ENCODE assay signal across 8 mouse cellular contexts in genomic region chr10:66909905-66910681, GRCm38 (mm10).
A peak's percentile ranks its signal among the peaks of the same experiment; 100 is the strongest.
DNase-seq lines count a peak whose midpoint lies in the region; ATAC-seq and TF ChIP-seq lines count a peak whose summit lies in the region.
"Had no signal": no experiment of that assay in that cellular context is flagged by ENCODE, and none has a peak within 500 bp of the region (broad histone marks: within the 10 kb centered on the region; RNA-seq: fewer than 3 reads in every experiment).

No protein-coding gene starts in this region.

- H3K79me2 ChIP-seq in liver, adult 2 months (ENCODE audit: control insufficient read depth, insufficient read depth, low read length): no peaks in the 10 kb centered on the region

- no peak overlapping the region for H3K4me3 ChIP-seq in liver, adult 2 months (ENCODE audit: insufficient read depth, low read depth, low read length)
- peak overlapping the region; percentile 24 for H3K4me3 ChIP-seq in heart, embryonic 13.5 days
- H3K4me3 ChIP-seq in kidney, embryonic 15.5 days (replicated peaks): 0 out of 2 replicates have a peak overlapping the region, but pooled peaks have one; percentile 0
- H3K4me3 ChIP-seq in forebrain, embryonic 11.5 days (ENCODE audit: low read depth, low read length): no peak overlapping the region

- H3K4me2 ChIP-seq in heart, embryonic 13.5 days: peak overlapping the region; percentile 51
- H3K4me2 ChIP-seq in kidney, embryonic 15.5 days: peak overlapping the region; percentile 25; the same call in 1 of the 2 replicates
- H3K4me2 ChIP-seq in forebrain, embryonic 11.5 days (ENCODE audit: low read depth, low read length, severe bottlenecking): no peak overlapping the region

- no peak overlapping the region; the same call in 1 of the 2 replicates for H3K9ac ChIP-seq in liver, adult 2 months (ENCODE audit: low read depth, low read length)
- H3K9ac ChIP-seq in heart, embryonic 13.5 days: no peak overlapping the region; the same call in 1 of the 2 replicates
- H3K9ac ChIP-seq in kidney, embryonic 15.5 days: no peak overlapping the region
- no peak overlapping the region for H3K9ac ChIP-seq in forebrain, embryonic 11.5 days (ENCODE audit: low read length)

- peaks cover 23% of the 10 kb centered on the region for H3K4me1 ChIP-seq in liver, adult 2 months (ENCODE audit: control insufficient read depth, insufficient read depth, low read length)
- H3K4me1 ChIP-seq in heart, embryonic 13.5 days: peaks cover 64% of the 10 kb centered on the region
- peaks cover 45% of the 10 kb centered on the region for H3K4me1 ChIP-seq in kidney, embryonic 15.5 days
- peaks cover 15% of the 10 kb centered on the region for H3K4me1 ChIP-seq in forebrain, embryonic 11.5 days (replicated peaks; ENCODE audit: control insufficient read depth, insufficient read depth, low read length)

- TF ChIP-seq POLR2A in liver, adult 2 months (IDR thresholded peaks at IDR 0.05; ENCODE audit: extremely low read depth, insufficient read depth, low read length): no peak

- H3K27ac ChIP-seq in liver, adult 2 months (replicated peaks; ENCODE audit: insufficient read depth, low read depth, low read length): peak overlapping the region; percentile 64
- H3K27ac ChIP-seq in heart, embryonic 13.5 days (replicated peaks): peak overlapping the region; percentile 65
- H3K27ac ChIP-seq in kidney, embryonic 15.5 days: peak overlapping the region; percentile 37; the same call in 1 of the 2 replicates
- no peak overlapping the region for H3K27ac ChIP-seq in forebrain, embryonic 11.5 days (ENCODE audit: low read depth, low read length)

- WGBS in liver, adult 2 months: 10% methylated on average over 17 of the region's 17 CpGs
- 27% methylated on average over 17 of the region's 17 CpGs for WGBS in heart, embryonic 13.5 days
- 48% methylated on average over 17 of the region's 17 CpGs for WGBS in kidney, embryonic 15.5 days
- 85% methylated on average over 17 of the region's 17 CpGs for WGBS in forebrain, embryonic 11.5 days

- H3K36me3 ChIP-seq in liver, adult 2 months (ENCODE audit: control insufficient read depth, insufficient read depth, low read length): no peaks in the 10 kb centered on the region
- H3K36me3 ChIP-seq in heart, embryonic 13.5 days: no peaks in the 10 kb centered on the region
- no peaks in the 10 kb centered on the region for H3K36me3 ChIP-seq in kidney, embryonic 15.5 days
- H3K36me3 ChIP-seq in forebrain, embryonic 11.5 days (ENCODE audit: control insufficient read depth, insufficient read depth, low read length): no peaks in the 10 kb centered on the region

- TF ChIP-seq CTCF in liver, adult 2 months (IDR thresholded peaks at IDR 0.05; ENCODE audit: low read depth, low read length): no peak

- no peaks in the 10 kb centered on the region for H3K9me3 ChIP-seq in heart, embryonic 13.5 days
- no peaks in the 10 kb centered on the region for H3K9me3 ChIP-seq in kidney, embryonic 15.5 days (replicated peaks)
- no peaks in the 10 kb centered on the region for H3K9me3 ChIP-seq in forebrain, embryonic 11.5 days (ENCODE audit: control insufficient read depth, low read length)

- no peak for ATAC-seq in heart, embryonic 13.5 days (ENCODE audit: extremely low read depth, insufficient number of reproducible peaks, low FRiP score, low TSS enrichment)
- no peak for ATAC-seq in kidney, embryonic 15.5 days (replicated peaks; ENCODE audit: low FRiP score)
- no peak for ATAC-seq in forebrain, embryonic 11.5 days (replicated peaks; ENCODE audit: low FRiP score)

- no peaks in the 10 kb centered on the region for H3K27me3 ChIP-seq in liver, adult 2 months (ENCODE audit: control insufficient read depth, insufficient read depth, low read length)
- no peaks in the 10 kb centered on the region for H3K27me3 ChIP-seq in heart, embryonic 13.5 days (replicated peaks)
- no peaks in the 10 kb centered on the region for H3K27me3 ChIP-seq in kidney, embryonic 15.5 days
- H3K27me3 ChIP-seq in forebrain, embryonic 11.5 days (ENCODE audit: control insufficient read depth, insufficient read depth, low read length): no peaks in the 10 kb centered on the region
- H3K27me3 ChIP-seq: CH12.LX had no signal

- peak; percentile 99 for DNase-seq in liver, adult 2 months (ENCODE audit: extremely low read depth, low read depth, low spot score)
- no peak for DNase-seq in liver
- DNase-seq in yolk sac, embryonic 10.5 days (ENCODE audit: low spot score): peak; percentile 84
- no peak for DNase-seq in urinary bladder, postnatal 10 days (ENCODE audit: low spot score)
- DNase-seq in forebrain, embryonic 11.5 days (ENCODE audit: low spot score): no peak

Comparison
In these comparisons a context has a peak if more than half of its experiments do, and no peak if none do; other contexts are left out.
1. DNase-seq: peak in liver, adult 2 months (single experiment) and yolk sac, embryonic 10.5 days (single experiment); none in liver (single experiment), urinary bladder, postnatal 10 days (single experiment) and forebrain, embryonic 11.5 days (single experiment).
2. H3K4me3 ChIP-seq: peak in heart, embryonic 13.5 days (single experiment) and kidney, embryonic 15.5 days (single experiment); none in liver, adult 2 months (single experiment) and forebrain, embryonic 11.5 days (single experiment).